Mouse (Mus musculus) cerebellum, adult 9-11 months (tissue): ENCODE data around the gene Wbp1.

ENCODE experiments used
- DNase-seq: peaks from one replicate; pipeline ENCODE4 v3.0.0; 2022

Gene Wbp1

GRCm38 (mm10) chr6:83138056-83138455, 16.7 kb upstream of the Wbp1 start:
- no peak for DNase-seq

DNA sequence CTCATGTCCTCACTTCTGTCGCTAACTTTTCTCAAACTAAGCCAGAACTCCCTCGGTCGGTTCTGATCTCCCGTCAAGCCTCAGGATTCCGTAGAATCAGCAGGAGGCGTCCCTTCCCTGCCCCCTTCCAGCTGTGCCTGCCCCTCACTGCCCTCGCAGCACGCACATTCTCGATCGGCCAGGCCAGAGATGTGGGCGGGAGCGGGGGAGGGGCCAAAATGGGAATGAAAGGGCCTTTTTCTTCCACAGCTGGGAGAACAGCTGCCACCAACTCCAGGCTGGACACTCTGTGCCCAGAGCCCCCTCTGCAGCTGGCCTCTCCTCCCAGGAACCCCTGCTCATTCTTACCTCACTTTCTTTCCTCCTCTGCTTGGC, 16.2 kb upstream of the Wbp1 start:
- peak; percentile 54 for DNase-seq

DNA sequence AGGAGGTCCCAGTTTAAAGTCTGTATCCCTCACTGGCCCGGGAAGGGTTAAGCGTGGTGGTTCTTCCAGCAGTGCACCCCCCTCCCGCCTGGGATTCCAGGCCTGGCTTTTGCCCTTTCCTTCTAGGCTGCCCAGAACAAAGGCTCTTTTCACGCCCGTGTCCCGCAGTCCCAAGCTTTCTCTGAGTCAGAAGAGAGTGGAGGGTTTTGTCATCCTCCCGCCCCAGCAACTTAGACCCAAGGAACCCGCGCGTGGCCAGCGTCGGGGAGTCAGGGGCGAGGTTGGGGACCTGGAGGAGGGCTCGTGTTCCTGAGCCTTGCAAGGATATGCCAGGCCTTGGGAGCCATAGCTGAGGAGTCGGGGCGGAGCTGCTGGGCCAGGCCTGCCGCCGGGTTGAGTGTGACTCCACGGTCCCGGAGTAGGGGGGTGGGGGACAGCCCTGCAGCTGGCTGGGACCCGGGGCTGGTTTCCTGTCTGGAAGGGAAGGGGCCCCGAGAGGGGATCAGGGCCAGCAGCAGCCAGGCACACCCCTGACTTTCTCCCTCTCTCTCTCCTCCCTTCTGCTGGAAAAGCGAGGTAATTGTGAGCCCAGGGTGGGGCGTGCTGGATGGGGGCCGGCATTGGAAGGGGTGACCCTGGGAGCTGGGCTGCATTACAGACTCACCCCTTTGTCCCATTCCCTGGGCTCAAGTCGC, 15.7 kb upstream of the Wbp1 start:
- DNase-seq = no peak

GRCm38 (mm10) chr6:83136291-83136880, 15.0 kb upstream of the Wbp1 start:
- no peak for DNase-seq

- no peak for DNase-seq
Observed at GRCm38 (mm10) chr6:83135571-83136161, 14.3 kb upstream of the Wbp1 start.

DNA sequence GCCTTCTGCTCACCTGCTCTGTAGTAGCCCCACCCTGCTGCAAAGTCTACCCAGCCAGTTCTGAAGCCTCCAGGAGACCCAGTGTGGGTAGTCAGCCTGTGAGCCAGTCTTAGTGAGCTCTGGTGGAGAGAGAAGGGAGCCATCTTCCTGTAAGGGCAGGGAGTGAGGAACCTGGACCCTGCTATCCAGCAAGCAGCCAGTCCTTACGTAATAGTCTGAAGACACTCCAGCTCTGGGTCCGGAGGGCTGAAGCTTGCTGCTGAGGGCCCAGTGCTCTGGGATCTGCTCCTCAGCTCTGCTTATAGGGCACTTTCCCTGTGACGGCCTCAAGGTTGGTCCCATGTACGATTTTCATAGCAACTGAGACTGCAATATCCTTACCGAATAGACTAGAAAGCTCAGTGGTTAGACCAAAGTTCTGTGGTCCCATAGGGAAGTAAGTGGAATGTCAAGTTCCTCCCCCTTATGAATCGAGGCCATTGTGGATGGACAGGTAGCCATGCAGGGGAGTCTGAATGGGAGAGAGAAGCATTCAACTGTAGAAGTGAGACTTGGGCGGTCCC, 13.7 kb upstream of the Wbp1 start, which contains the start of gene Rtkn:
Gene Rtkn (plus strand): TSS at position 513 of the 563 bp plus-strand sequence.
- DNase-seq = no peak

- no peak for DNase-seq
Observed at GRCm38 (mm10) chr6:83134226-83134625, 12.9 kb upstream of the Wbp1 start.

GRCm38 (mm10) chr6:83132176-83132919, 11.0 kb upstream of the Wbp1 start:
- DNase-seq = no peak

DNA sequence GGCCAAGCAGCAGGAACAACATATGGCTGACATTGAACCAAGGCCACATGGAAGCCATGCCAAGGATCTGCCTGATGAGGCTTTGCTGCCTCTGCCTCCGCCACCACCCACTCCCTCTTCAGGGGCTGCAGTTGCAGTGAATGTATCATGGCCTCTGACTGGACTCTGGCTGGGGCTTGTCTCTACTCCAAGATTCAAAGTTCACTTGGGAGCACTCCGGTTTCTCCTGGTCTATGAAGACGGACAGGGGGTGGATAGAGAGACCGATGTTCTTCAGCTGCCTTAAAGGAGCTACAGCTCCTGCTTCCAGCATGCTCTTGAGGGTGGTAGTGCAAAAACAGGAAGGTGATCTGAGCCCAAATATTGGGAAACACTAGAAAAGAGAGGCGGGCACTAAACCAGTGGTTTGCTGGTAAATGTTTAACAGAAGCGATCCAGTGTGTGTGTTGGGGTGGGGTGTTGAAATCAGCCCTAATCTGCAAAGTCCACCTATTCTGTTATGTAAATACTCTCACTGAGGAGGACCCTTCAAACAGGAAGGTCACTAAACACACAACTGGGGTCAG, 10.2 kb upstream of the Wbp1 start:
- no peak for DNase-seq

DNA sequence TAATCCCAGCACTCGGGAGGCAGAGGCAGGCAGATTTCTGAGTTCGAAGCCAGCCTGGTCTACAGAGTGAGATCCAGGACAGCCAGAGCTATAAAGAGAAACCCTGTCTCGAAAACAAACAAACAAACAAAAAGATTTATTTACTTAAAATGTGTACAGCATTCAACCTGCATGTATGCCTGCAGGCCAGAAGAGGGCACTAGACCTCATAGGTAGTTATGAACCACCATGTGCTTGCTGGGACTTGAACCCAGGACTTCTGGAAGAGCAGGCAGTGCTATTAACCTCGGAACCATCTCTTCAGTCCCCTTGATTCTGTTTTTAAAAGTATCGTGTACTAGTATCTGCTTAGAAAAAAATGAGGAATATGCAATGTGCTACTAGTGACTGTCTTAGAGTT, 6.1 kb upstream of the Wbp1 start:
- no peak for DNase-seq

- no peak for DNase-seq
Observed at GRCm38 (mm10) chr6:83125331-83125730, 4.0 kb upstream of the Wbp1 start, which contains the start of gene Ino80b. Ino80b (minus strand) TSS chr6:83125431.

DNA sequence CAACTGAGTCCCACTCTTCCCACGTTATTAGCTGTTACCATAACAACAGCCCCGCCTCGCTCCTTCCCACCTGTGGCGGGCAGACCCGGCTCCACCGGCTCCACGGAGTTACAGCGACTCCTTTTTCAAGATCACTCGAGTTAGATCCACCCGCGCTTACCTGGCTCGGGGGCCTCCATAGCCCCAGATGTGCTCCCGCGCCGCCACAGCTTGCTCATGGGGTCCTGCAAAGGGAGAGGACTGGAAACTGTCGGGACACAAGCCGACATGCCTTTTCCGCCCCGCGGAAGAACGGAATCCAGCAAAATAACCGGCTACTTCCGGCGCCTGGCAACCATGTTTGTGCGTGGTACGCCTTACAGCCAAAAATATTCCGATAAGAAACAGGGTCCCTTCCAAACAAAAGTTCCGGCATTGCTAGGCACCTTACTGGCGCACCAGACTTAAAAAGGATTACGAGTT, 3.5 kb upstream of the Wbp1 start:
- DNase-seq = peak; percentile 91

DNA sequence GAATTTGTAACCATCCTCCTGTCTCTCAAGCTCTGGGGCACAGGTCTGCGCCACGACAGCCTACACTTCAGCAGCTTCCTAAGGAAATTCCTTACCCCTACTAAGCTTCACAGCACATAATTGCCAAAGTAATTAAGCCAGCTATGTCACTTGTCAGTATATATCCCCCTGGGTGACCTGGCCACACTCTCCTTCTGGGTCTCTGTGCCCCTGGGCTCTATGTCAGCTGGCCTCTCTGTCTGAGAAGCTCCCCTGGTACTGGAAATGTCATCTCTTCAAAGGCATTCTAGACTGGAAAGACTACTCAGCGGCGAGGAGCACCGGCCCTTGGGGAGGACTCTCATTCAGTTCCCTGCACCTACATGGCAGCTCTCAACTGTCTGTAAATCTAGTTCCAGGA, 1.6 kb upstream of the Wbp1 start:
- DNase-seq = no peak

GRCm38 (mm10) chr6:83121863-83122710, 728 bp upstream of the Wbp1 start:
- peak; percentile 67 for DNase-seq

GRCm38 (mm10) chr6:83119734-83120051, 1.7 kb downstream of the Wbp1 start:
- DNase-seq = peak; percentile 70

- DNase-seq = no peak
Observed at GRCm38 (mm10) chr6:83118825-83119733, 2.3 kb downstream of the Wbp1 start.

DNA sequence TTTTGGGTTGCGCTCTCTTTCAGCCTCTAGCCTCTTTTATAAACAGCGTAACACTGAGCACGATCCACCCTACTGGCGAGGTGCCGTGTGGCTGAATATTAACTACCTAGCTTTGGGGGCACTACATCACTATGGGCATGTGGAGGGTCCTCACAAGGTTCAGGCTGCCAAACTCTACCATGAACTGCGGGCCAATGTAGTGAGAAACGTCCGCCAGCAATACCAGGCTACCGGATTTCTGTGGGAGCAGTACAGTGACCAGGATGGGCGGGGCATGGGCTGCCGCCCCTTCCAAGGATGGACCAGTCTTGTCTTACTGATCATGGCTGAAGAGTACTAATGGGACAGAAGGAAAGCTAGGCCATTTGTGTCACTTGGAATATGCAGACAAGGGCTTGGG, 3.0 kb downstream of the Wbp1 start:
- no peak for DNase-seq

- DNase-seq = no peak
Observed at GRCm38 (mm10) chr6:83117616-83118015, 3.7 kb downstream of the Wbp1 start.

- DNase-seq = no peak
Observed at GRCm38 (mm10) chr6:83117165-83117438, 4.3 kb downstream of the Wbp1 start.

DNA sequence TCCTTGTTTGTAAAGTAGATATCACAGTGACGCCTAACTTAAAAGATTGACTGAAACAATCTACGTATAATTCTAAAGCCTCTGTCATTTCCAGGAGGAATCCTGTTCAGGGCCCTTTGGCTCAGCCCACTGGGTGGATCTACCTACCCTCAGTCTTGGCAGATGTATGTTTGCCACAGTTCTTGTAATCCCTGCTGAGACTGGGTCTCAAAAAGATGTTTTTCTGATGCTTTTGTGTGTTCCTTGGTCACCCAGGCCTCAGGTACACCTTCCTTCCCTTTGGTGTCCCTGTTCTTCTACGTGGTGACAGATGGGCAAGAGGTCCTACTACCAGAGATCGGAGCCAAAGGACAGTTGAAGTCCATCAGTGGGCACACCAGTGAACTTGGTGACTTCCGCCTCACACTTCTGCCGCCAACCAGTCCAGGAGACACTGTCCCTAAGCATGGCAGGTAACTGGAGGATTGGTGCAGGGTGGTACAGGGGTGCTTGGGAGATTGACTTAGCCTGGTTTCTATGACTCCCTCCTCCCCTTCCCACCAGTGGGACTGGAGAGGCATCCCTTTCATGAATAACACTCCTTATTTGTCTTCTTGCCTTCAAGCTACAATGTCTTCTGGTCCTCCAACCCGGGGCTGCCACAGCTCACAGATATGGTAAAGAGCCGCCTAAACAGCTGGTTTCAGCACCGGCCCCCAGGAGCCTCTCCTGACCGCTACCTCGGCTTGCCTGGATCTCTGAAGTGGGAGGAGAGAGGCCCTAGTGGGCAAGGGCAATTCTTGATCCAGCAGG, 4.8 kb downstream of the Wbp1 start:
- DNase-seq = no peak
